Mouse (Mus musculus) thymus, adult 2 months (tissue): Measurements from ENCODE around the gene Kif1b. TPM values are rescaled to one million over a fixed set of nuclear protein-coding genes. Genes with fewer than 3 reads are reported as not detected.
"Not testable (repeated sequence)": the region's sequence is repeated elsewhere in the genome, so short reads cannot be mapped to it uniquely, and the experiment has no call there.

Experiments used
- DNase-seq: peaks from one replicate; pipeline ENCODE4 v3.0.0; 2021
- H3K27ac ChIP-seq: fragments of 200-500 bp; 2 replicates; pipeline ENCODE4 v1.5.1; 2012; ENCODE audit warnings: low read length, control low read depth; ENCODE audit not compliant: control insufficient read depth, insufficient read depth
- H3K27me3 ChIP-seq: fragments of 200-500 bp; 2 replicates; pipeline ENCODE4 v1.6.1; 2012; ENCODE audit warnings: mild to moderate bottlenecking, low read length, moderate library complexity, mixed read lengths; ENCODE audit not compliant: control insufficient read depth, insufficient read depth
- H3K36me3 ChIP-seq: fragments of 200-500 bp; 2 replicates; pipeline ENCODE4 v1.6.1; 2012; ENCODE audit warnings: mild to moderate bottlenecking, low read length, moderate library complexity; ENCODE audit not compliant: control insufficient read depth, insufficient read depth
- H3K4me1 ChIP-seq: fragments of 200-500 bp; replicated peaks from 2 replicates; pipeline ENCODE4 v1.6.1; 2012; ENCODE audit warnings: low read length; ENCODE audit not compliant: control insufficient read depth, insufficient read depth
- H3K4me3 ChIP-seq: fragments of 200-500 bp; 2 replicates; pipeline ENCODE4 v1.5.1; 2012; ENCODE audit warnings: mild to moderate bottlenecking, low read length, control low read depth, moderate library complexity; ENCODE audit not compliant: control insufficient read depth, insufficient read depth
- CTCF ChIP-seq: fragments of 200-500 bp; IDR thresholded peaks from 2 replicates; pipeline ENCODE4 v1.5.1; 2012; ENCODE audit warnings: mild to moderate bottlenecking, control low read depth, low read length, moderate library complexity, borderline replicate concordance; ENCODE audit not compliant: control insufficient read depth, poor library complexity, insufficient read depth; ENCODE audit errors: extremely low read depth
- POLR2A ChIP-seq: fragments of 200-500 bp; IDR thresholded peaks from 2 replicates; pipeline ENCODE4 v1.6.1; 2012; ENCODE audit warnings: mild to moderate bottlenecking, low read length, control low read depth, moderate library complexity; ENCODE audit not compliant: control insufficient read depth, poor library complexity, insufficient read depth; ENCODE audit errors: extremely low read depth
- WGBS: fragments of 180-500 bp; shearing (Covaris S2); methylation state at CpG from one replicate; pipeline ENCODE4 v1.1.7; 2018; 5-methylcytosine and 5-hydroxymethylcytosine counted together
- polyA plus RNA-seq: library from polyadenylated mRNA; depleted of rRNA; stranded (reverse); fragments of >200 nt; gene quantifications from 2 replicates; pipeline ENCODE4 v1.2.3, GENCODE M21; 2012

The Kif1b gene
- polyA plus RNA-seq, 1 experiment = 23.9 TPM

DNA sequence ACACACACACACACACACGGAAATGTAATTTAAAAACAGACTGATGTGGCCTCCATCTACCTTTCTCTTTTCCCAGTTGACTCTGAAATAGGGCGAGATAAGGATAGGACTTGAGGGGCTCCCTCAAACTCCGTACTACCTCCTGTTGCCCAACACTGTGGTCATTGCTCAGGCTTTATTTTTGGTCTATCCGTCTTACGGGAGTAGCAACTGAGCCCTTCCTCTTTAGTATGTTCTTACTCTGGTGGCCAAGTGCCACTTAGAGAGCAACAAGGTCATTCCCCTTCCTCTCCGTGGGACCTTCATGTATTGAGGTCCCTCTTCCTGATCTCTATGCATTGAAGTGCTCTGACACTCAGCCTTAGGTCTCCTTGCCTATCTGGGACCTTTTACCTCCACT is 133.8 kb downstream of the Kif1b start:
- H3K36me3 ChIP-seq = no peaks in the 10 kb centered on the region
- H3K27ac ChIP-seq = no peak overlapping the region
- TF ChIP-seq POLR2A (no peak), CTCF (no peak)
- H3K4me3 ChIP-seq = no peak overlapping the region
- H3K27me3 ChIP-seq = no peaks in the 10 kb centered on the region
- 85% methylated on average over 6 of the region's 6 CpGs for WGBS
- DNase-seq = no peak
- H3K4me1 ChIP-seq = no peaks in the 10 kb centered on the region

GRCm38 (mm10) chr4:149172666-149173065 is 134.8 kb downstream of the Kif1b start:
- Histone ChIP-seq H3K4me3 (no peak overlapping the region), H3K27me3 (no peaks in the 10 kb centered on the region), H3K36me3 (no peaks in the 10 kb centered on the region), H3K27ac (no peak overlapping the region), H3K4me1 (no peaks in the 10 kb centered on the region)
- WGBS = 95% methylated on average over 2 of the region's 2 CpGs
- DNase-seq = no peak
- no peak for TF ChIP-seq CTCF
- no peak for TF ChIP-seq POLR2A

DNA sequence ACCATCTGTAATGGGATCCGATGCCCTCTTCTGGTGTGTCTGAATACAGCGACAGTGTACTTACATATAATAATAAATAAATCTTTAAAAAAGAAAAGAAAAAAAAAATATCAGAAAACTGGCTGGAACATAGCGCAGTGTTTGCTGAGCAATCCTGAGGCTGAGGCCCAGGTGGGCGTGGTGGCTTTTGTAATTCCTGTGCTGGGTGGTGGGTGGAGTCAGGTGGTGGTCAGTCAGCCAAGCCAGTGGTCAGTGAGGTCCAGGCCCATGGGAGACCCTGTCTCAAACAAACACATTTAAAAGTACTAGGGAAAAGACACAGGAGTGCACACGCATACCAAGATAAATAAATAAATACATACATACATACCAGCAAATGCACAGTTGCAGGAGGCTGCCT is 135.4 kb downstream of the Kif1b start:
- no peaks in the 10 kb centered on the region for H3K27me3 ChIP-seq
- H3K36me3 ChIP-seq = no peaks in the 10 kb centered on the region
- no peak for DNase-seq
- no peak for TF ChIP-seq CTCF
- H3K4me3 ChIP-seq = no peak overlapping the region
- 96% methylated on average over 5 of the region's 5 CpGs for WGBS
- no peaks in the 10 kb centered on the region for H3K4me1 ChIP-seq
- H3K27ac ChIP-seq = no peak overlapping the region

DNA sequence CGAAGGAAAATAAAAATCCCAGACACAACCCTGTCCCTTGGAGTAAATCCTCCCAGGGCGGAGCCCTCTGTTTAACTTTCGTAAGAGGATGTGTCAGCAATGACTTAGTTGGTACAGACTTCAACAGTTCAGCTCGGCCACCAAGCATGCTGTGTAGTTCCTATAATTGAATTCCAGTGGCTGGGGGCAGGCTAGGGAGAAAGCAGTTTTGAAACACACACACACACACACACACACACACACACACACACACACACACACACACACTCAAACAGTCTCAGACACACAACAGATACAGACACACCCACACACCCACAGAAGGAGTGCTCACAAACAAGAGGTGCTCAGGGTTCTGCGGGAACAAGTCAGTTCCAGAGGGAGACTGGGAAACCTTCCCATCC is 135.9 kb downstream of the Kif1b start:
- no peak for DNase-seq
- Histone ChIP-seq H3K36me3 (no peaks in the 10 kb centered on the region), H3K27ac (no peak overlapping the region), H3K4me1 (no peaks in the 10 kb centered on the region), H3K4me3 (no peak overlapping the region), H3K27me3 (no peaks in the 10 kb centered on the region)
- TF ChIP-seq POLR2A (no peak), CTCF (no peak)
- WGBS = 92% methylated on average over 5 of the region's 5 CpGs

- TF ChIP-seq CTCF (no peak), POLR2A (no peak)
- Histone ChIP-seq H3K36me3 (no peaks in the 10 kb centered on the region), H3K27me3 (no peaks in the 10 kb centered on the region), H3K27ac (no peak overlapping the region), H3K4me1 (peaks cover 4% of the 10 kb centered on the region), H3K4me3 (no peak overlapping the region)
- 57% methylated on average over 7 of the region's 7 CpGs for WGBS
- DNase-seq = no peak
Measured at GRCm38 (mm10) chr4:149170394-149170931, 137.0 kb downstream of the Kif1b start.

DNA sequence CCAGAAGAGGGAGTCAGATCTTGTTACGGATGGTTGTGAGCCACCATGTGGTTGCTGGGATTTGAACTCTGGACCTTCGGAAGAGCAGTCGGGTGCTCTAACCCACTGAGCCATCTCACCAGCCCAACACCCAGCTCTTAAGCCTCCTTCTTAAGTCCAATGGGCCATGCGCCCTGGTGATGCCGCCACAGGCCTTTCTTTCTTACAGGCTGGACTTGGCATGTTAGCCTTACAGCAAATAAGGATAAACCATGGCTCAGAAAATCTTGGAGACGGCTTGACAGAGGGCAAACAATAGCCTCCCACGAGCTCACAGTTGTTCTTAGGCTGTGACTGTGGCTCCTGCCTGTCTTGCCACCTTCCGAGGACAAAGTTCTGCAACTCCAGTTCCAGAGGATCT is 137.6 kb downstream of the Kif1b start:
- not testable (repeated sequence) for H3K4me1 ChIP-seq, H3K4me3 ChIP-seq, H3K36me3 ChIP-seq, H3K27me3 ChIP-seq, DNase-seq, H3K27ac ChIP-seq
- 97% methylated on average over 7 of the region's 8 CpGs for WGBS

GRCm38 (mm10) chr4:149168016-149168415 is 139.5 kb downstream of the Kif1b start:
- WGBS = 79% methylated on average over 2 of the region's 2 CpGs
- H3K36me3 ChIP-seq = no peaks in the 10 kb centered on the region
- no peaks in the 10 kb centered on the region for H3K27me3 ChIP-seq
- no peak for DNase-seq
- peaks cover 4% of the 10 kb centered on the region for H3K4me1 ChIP-seq
- H3K4me3 ChIP-seq = no peak overlapping the region
- TF ChIP-seq POLR2A = no peak
- TF ChIP-seq CTCF = no peak
- no peak overlapping the region for H3K27ac ChIP-seq
